In the genomic region with DNA sequence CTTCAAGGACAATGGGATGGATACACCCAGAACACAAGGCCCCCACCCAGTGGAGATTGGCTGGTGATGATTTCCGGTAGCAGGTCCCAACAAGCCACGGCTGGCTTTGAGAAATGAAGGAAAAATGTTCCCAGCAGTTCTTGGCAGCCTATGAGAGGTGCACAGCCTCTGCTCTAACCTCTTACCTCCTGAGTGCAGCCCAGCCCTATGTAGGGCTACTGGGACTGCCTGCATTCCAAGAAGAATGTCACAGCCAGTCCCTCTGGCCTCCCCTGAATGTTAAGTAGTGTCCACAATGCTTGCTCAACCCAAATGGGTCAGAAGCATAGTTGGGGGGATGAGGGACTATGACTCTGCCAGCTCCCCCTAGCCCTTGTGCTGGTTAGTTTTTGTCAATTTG, we compare ENCODE assay signal across 21 mouse cellular contexts. TPM values are rescaled to one million over a fixed set of nuclear protein-coding genes. Genes with fewer than 3 reads are reported as not detected.
DNase-seq lines count a peak whose midpoint lies in the region; ATAC-seq and TF ChIP-seq lines count a peak whose summit lies in the region.
"Had no signal": no experiment of that assay in that cellular context is flagged by ENCODE, and none has a peak within 500 bp of the region (broad histone marks: within the 10 kb centered on the region; RNA-seq: fewer than 3 reads in every experiment).

No protein-coding gene starts in this region.

- H3K4me2 ChIP-seq in lung, postnatal 0 days (replicated peaks; ENCODE audit: low read depth, low read length) = no peak overlapping the region
- H3K4me2 ChIP-seq in stomach, embryonic 16.5 days (ENCODE audit: low read depth, low read length) = no peak overlapping the region
- H3K4me2 ChIP-seq: embryonic facial prominence, embryonic 15.5 days; heart, embryonic 15.5 days; hindbrain, embryonic 13.5 days had no signal

- no peak overlapping the region for H3K27ac ChIP-seq in lung, postnatal 0 days (ENCODE audit: low read length)
- H3K27ac ChIP-seq in stomach, embryonic 16.5 days (ENCODE audit: low read length) = peak overlapping the region; percentile 22; the same call in 1 of the 2 replicates
- H3K27ac ChIP-seq: embryonic facial prominence, embryonic 15.5 days; forebrain, embryonic 10.5 days; heart, embryonic 10.5 days; heart, embryonic 15.5 days; hindbrain, embryonic 13.5 days; hindbrain, postnatal 0 days had no signal

- no peak overlapping the region for H3K9ac ChIP-seq in lung, postnatal 0 days (replicated peaks; ENCODE audit: low read depth)
- H3K9ac ChIP-seq in stomach, embryonic 16.5 days (ENCODE audit: low read length) = no peak overlapping the region
- H3K9ac ChIP-seq: embryonic facial prominence, embryonic 15.5 days; heart, embryonic 15.5 days; hindbrain, embryonic 13.5 days had no signal

- H3K4me1 ChIP-seq in lung, postnatal 0 days (ENCODE audit: insufficient read depth, low read depth, low read length) = no peaks in the 10 kb centered on the region; the same call in 1 of the 2 replicates
- H3K4me1 ChIP-seq in stomach, embryonic 16.5 days (ENCODE audit: control insufficient read depth, insufficient read depth, low read length) = no peaks in the 10 kb centered on the region
- H3K4me1 ChIP-seq: embryonic facial prominence, embryonic 15.5 days; forebrain, embryonic 10.5 days; heart, embryonic 15.5 days; hindbrain, embryonic 13.5 days had no signal

- DNase-seq in frontal cortex, postnatal 36 days (ENCODE audit: low spot score in 2 of 2) = no peak
- peak; percentile 58 for DNase-seq in lung, postnatal 0 days (ENCODE audit: low spot score)
- DNase-seq in lung, postnatal 14 days = no peak
- peak; percentile 91 for DNase-seq in adipocyte (ENCODE audit: low spot score)
- no peak for DNase-seq in thymus, postnatal 25 days
- DNase-seq: adrenal gland, postnatal 10 days; cerebellum, postnatal 14 days; embryo, embryonic 11 days; gastrocnemius, postnatal 10 days; heart, adult 18-20 months; heart, postnatal 14 days had no signal

- H3K9me3 ChIP-seq in lung, postnatal 0 days (ENCODE audit: low read length) = no peaks in the 10 kb centered on the region
- H3K9me3 ChIP-seq in stomach, embryonic 16.5 days (replicated peaks; ENCODE audit: control insufficient read depth, low read length) = no peaks in the 10 kb centered on the region
- H3K9me3 ChIP-seq: embryonic facial prominence, embryonic 15.5 days; forebrain, embryonic 10.5 days; heart, embryonic 10.5 days; heart, embryonic 15.5 days; hindbrain, embryonic 13.5 days had no signal

- ATAC-seq in frontal cortex, adult (ENCODE audit: low TSS enrichment) = peak; percentile 52; the same call in 1 of the 2 replicates
- ATAC-seq in lung, postnatal 0 days = peak; percentile 93
- no peak for ATAC-seq in stomach, embryonic 16.5 days (ENCODE audit: insufficient read depth, low FRiP score)
- ATAC-seq: forebrain, embryonic 14.5 days; hindbrain, postnatal 0 days had no signal

- TF ChIP-seq EP300 in lung, postnatal 0 days (IDR thresholded peaks at IDR 0.05) = peak; percentile 48

- H3K27me3 ChIP-seq in lung, postnatal 0 days (replicated peaks; ENCODE audit: insufficient read depth, low read length) = no peaks in the 10 kb centered on the region
- no peaks in the 10 kb centered on the region for H3K27me3 ChIP-seq in stomach, embryonic 16.5 days (ENCODE audit: control insufficient read depth, insufficient read depth, low read length)
- H3K27me3 ChIP-seq: embryonic facial prominence, embryonic 15.5 days; heart, embryonic 15.5 days; hindbrain, embryonic 13.5 days had no signal

- no peak overlapping the region for H3K4me3 ChIP-seq in lung, postnatal 0 days (ENCODE audit: low read depth, low read length)
- no peak overlapping the region for H3K4me3 ChIP-seq in stomach, embryonic 16.5 days (replicated peaks; ENCODE audit: low read length)
- H3K4me3 ChIP-seq: embryonic facial prominence, embryonic 15.5 days; erythroblast, embryonic 14.5 days; forebrain, embryonic 10.5 days; heart, embryonic 10.5 days; heart, embryonic 15.5 days; hindbrain, embryonic 13.5 days had no signal

- TF ChIP-seq CTCF in lung, postnatal 0 days (IDR thresholded peaks at IDR 0.05) = no peak

- no peaks in the 10 kb centered on the region for H3K36me3 ChIP-seq in lung, postnatal 0 days (ENCODE audit: insufficient read depth, low read length)
- H3K36me3 ChIP-seq in stomach, embryonic 16.5 days (ENCODE audit: control insufficient read depth, insufficient read depth, low read length) = no peaks in the 10 kb centered on the region
- H3K36me3 ChIP-seq: embryonic facial prominence, embryonic 15.5 days; forebrain, embryonic 10.5 days; heart, embryonic 10.5 days; heart, embryonic 15.5 days; hindbrain, embryonic 13.5 days had no signal

- WGBS in lung, postnatal 0 days = 63% methylated on average over 2 of the region's 2 CpGs
- whole genome bisulfite sequencing in stomach, embryonic 16.5 days = 78% methylated on average over 2 of the region's 2 CpGs

RNA-seq across cellular contexts. Expression of gene Ripk4, which starts 27.0 kb away (rescaled TPM):
- polyA plus RNA-seq in lung, postnatal 0 days (2015; fragmentation: Nextera tagmentation; extraction: Ambion mirVana) = 20.2 and 22.2 TPM in 2 replicates
- 31.2 and 42.7 TPM in 2 replicates for polyA plus RNA-seq in stomach, embryonic 16.5 days (2015; fragmentation: Nextera tagmentation; extraction: Ambion mirVana)
- polyA plus RNA-seq: erythroblast, embryonic 14.5 days had no signal

Comparison
In these comparisons a context has a peak if more than half of its experiments do, and no peak if none do; other contexts are left out.
1. DNase-seq: peak in lung, postnatal 0 days (single experiment) and adipocyte (single experiment); none in frontal cortex, postnatal 36 days (0 of 2), lung, postnatal 14 days (single experiment) and thymus, postnatal 25 days (single experiment).